Mouse (Mus musculus) cerebellum, adult 2 months (tissue): ENCODE data around the gene A430033K04Rik.

ENCODE experiments used
- CTCF ChIP-seq: fragments of 200-500 bp; IDR thresholded peaks from 2 replicates; pipeline ENCODE4 v1.5.1; 2011; ENCODE audit warnings: low read depth, mild to moderate bottlenecking, control low read depth, low read length, moderate library complexity, borderline replicate concordance; ENCODE audit not compliant: insufficient read depth
- POLR2A ChIP-seq: fragments of 200-500 bp; IDR thresholded peaks from 2 replicates; pipeline ENCODE4 v1.6.1; 2011; ENCODE audit warnings: low read length, control low read depth, borderline replicate concordance; ENCODE audit not compliant: insufficient read depth

- TF ChIP-seq CTCF (no peak), POLR2A (no peak)
Observed at GRCm38 (mm10) chr5:138618353-138618752, 4.3 kb upstream of the A430033K04Rik start.
